Mouse (Mus musculus) monocyte, adult 5-6 weeks (primary cell): Measurements from ENCODE around the gene Il22ra2. TPM values are rescaled to one million over a fixed set of nuclear protein-coding genes. Genes with fewer than 3 reads are reported as not detected.

Experiments
- ATAC-seq: fragments of 153-309, 156-312 bp; replicated peaks from 2 replicates; pipeline ENCODE4 v1.8.0; 2017; ENCODE audit warnings: mild to moderate bottlenecking; ENCODE audit not compliant: low TSS enrichment, insufficient number of reproducible peaks, severe bottlenecking, poor library complexity, low FRiP score
- total RNA-seq: library from RNA; stranded (forward); fragments of 200-1000, 200-491, 200-594 nt; gene quantifications from 3 replicates; pipeline ENCODE4 v1.2.3, GENCODE M21; 2017

Gene Il22ra2
- total RNA-seq, 1 experiment from 2014 or later: 1.0 TPM

DNA sequence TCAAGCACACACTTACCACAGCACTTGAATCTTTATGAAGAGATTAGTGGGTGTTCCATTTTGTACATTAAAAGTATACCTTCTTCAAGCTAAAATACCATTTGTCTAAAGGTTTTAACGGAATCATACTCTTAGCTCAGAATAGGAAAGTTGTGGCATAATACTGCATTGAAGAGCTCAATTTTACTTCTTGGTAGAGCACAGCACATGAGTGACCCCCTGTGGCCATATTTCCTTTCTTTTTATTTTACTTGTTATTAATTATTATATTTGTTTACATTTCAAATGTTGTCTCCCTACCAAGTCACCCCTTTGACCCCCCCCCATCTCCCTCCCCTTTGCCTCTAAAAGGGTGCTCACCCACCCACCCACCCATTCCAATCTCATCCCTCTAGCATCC lies 51.3 kb downstream of the Il22ra2 start:
- ATAC-seq: no peak

Other genes with a start within 250 kb of the Il22ra2 start
- gene Ifngr1, start 30.0 kb upstream of the Il22ra2 start, total RNA-seq: 1,014 to 1,366 TPM (median 1,192 TPM) in 3 replicates
- 0.49 to 1.3 TPM in 2 of 3 replicates, not detected in the other for gene Il20ra, start 90.6 kb downstream of the Il22ra2 start, total RNA-seq
- 0.87 TPM in 1 of 3 replicates, not detected in the others for gene Slc35d3, start 229.5 kb downstream of the Il22ra2 start, total RNA-seq